Mouse (Mus musculus) brain, embryonic 14.5 days (tissue): ENCODE measurements around the gene Pdpn.

Experiments used
- CTCF ChIP-seq: fragments of 200-500 bp; IDR thresholded peaks from 2 replicates; pipeline ENCODE4 v1.5.1; 2012; ENCODE audit warnings: inconsistent platforms, mild to moderate bottlenecking, moderate library complexity, borderline replicate concordance; ENCODE audit not compliant: insufficient read depth, insufficient read length; ENCODE audit errors: extremely low read depth
- POLR2A ChIP-seq: fragments of 200-500 bp; IDR thresholded peaks from 2 replicates; pipeline ENCODE4 v1.6.1; 2012; ENCODE audit warnings: mild to moderate bottlenecking, inconsistent platforms, borderline replicate concordance; ENCODE audit not compliant: poor library complexity, insufficient read depth, insufficient read length, severe bottlenecking; ENCODE audit errors: extremely low read depth

- TF ChIP-seq CTCF, result no peak
- TF ChIP-seq POLR2A, result no peak
Measured at GRCm38 (mm10) chr4:143225886-143226285, 73.5 kb downstream of the Pdpn start.
